Mouse (Mus musculus) 416B (cell line): Measurements from ENCODE around the gene Stambp.

Experiments used
- DNase-seq: peaks from one replicate; pipeline ENCODE4 v3.0.0; 2011; ENCODE audit warnings: low read depth

Stambp gene

GRCm38 (mm10) chr6:83501524-83502310, 70.8 kb downstream of the Stambp start:
- DNase-seq, result no peak

GRCm38 (mm10) chr6:83500462-83500861, 72.1 kb downstream of the Stambp start:
- no peak for DNase-seq

DNA sequence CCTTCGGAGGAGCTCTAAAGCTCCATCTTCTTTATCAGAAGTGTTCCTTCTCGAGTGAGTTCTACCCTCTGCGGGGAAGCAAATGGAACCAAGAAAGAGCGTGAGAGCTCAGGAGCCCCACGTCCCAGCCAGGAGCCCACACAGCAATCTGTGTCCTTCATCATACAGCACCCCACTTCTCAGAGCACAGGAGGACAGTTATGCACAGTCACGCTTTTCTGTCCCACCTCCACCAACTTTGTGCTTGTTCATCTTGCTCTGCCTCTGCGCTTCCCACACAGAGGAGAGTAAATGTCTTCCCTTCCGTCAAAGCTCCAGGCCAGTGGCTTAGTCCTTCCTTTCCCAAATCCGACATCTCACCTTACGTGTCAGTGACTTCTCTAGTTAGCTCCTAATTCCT, 73.5 kb downstream of the Stambp start:
- no peak for DNase-seq

DNA sequence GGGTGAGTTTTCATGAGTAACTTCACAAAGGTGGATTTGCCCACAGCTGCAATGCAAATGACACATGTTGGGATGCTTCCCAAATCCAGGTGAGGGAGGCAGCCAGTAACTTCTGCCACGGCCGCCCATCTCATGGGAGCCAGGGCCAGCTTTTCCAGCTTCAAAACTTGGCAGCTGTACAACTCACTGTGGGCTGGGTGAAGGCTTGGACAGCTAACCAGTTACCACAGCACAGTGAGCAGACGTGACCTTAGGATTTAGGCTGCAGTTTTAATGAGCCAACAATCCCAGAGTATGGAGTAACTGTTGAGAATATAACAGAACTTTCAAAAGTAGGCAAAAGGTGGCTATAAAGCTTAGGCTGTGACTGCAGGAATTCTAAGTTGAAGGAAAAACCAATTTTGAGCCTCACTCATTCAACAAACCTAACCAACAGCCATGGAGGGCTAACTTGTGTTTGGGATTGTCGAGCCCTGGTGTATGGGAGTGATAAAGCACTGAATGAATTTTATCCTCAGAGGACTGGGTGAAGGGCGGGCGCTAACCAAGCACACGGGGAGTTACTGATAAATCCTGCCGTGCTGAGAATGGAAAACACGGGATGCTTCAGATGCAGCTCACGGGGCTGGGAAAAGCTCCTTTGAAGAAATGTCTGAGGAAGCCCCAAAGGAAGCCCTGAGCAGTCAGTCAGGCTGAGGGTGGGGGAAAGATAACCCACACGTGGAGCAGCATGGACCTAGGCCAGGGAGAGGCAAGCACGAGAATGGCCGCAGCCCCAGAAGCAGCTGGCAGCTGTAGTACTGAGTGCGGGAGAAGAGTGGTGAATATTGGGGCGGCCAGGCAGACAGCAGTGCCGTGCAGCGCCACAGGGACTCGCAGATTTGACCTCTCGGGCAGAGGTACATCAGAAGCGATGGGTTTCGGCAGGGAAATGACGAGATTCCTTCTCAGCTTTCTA, 75.5 kb downstream of the Stambp start:
- DNase-seq, result no peak

DNA sequence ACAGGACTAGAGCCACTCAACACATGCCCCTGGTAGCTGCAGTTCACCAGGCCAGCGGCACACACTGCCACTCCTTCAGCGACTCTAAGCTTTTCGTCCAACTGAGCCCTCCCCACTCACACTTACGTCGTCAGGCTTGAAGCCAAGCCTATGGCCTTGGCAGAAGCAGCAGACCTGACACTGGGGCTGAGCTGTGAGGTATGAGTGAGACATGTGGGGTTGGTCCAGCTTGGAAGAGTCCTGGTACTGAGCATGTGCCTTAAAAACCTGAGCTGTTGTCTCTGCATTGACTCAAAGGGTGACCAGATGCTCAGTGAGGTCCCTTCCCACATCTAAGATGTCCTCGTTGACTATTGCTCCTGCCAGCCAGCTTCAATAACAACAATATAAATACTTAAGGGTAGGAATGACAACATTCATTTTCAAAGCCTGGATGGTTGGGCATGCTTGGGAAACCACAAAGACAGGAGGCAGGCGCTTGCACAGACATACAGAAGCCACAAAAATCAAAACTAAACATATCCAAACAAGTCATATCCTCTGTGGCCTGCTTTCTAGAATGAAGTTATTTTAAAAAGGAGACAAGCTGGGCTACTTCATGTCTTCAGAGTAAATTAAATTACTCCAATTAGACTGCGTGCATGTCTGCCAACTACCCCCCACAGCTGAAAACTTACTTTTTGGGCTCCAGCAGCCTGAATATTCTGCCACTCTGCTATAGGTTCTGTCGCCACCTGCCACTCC, 76.3 kb downstream of the Stambp start:
- DNase-seq, result no peak
